Mouse (Mus musculus) embryo, embryonic 10 days (tissue): ENCODE results near the gene Cox6a2.

ENCODE experiments used
- DNase-seq: peaks from one replicate; pipeline ENCODE4 v3.0.0-alpha.2; 2015; ENCODE audit warnings: low spot score

Gene Cox6a2

GRCm38 (mm10) chr7:128206152-128206551 lies at the start of gene Cox6a2:
Cox6a2 (minus strand) TSS chr7:128206387.
- no peak for DNase-seq

GRCm38 (mm10) chr7:128255757-128256156 lies 49.6 kb upstream of the Cox6a2 start:
- DNase-seq: no peak

GRCm38 (mm10) chr7:128254978-128255377 lies 48.8 kb upstream of the Cox6a2 start:
- DNase-seq: no peak

- DNase-seq: peak; percentile 67
These were observed 46.4 kb upstream of the Cox6a2 start for GRCm38 (mm10) chr7:128252609-128253008.

GRCm38 (mm10) chr7:128251946-128252345 lies 45.8 kb upstream of the Cox6a2 start:
- DNase-seq: no peak

GRCm38 (mm10) chr7:128249998-128250397 lies 43.8 kb upstream of the Cox6a2 start:
- no peak for DNase-seq

GRCm38 (mm10) chr7:128248081-128249042 lies 42.2 kb upstream of the Cox6a2 start:
- no peak for DNase-seq

GRCm38 (mm10) chr7:128247443-128247842 lies 41.3 kb upstream of the Cox6a2 start:
- peak; percentile 95 for DNase-seq

- DNase-seq: peak; percentile 63
These were observed 40.6 kb upstream of the Cox6a2 start, which contains the start of gene Tgfb1i1 for GRCm38 (mm10) chr7:128246496-128247391. Tgfb1i1 (plus strand) TSS chr7:128246812.

GRCm38 (mm10) chr7:128245547-128245946 lies 39.4 kb upstream of the Cox6a2 start:
- DNase-seq: no peak

- no peak for DNase-seq
These were observed 38.3 kb upstream of the Cox6a2 start for GRCm38 (mm10) chr7:128244410-128245025.

GRCm38 (mm10) chr7:128243921-128244320 lies 37.7 kb upstream of the Cox6a2 start:
- DNase-seq: peak; percentile 58

- DNase-seq: no peak
These were observed 36.1 kb upstream of the Cox6a2 start for GRCm38 (mm10) chr7:128242331-128242730.

- DNase-seq: no peak
These were observed 34.1 kb upstream of the Cox6a2 start for GRCm38 (mm10) chr7:128240131-128240784.

- peak; percentile 69 for DNase-seq
These were observed 32.8 kb upstream of the Cox6a2 start for GRCm38 (mm10) chr7:128238991-128239390.

GRCm38 (mm10) chr7:128237927-128238778 lies 32.0 kb upstream of the Cox6a2 start, which contains the start of gene 9130023H24Rik:
9130023H24Rik (minus strand) TSS chr7:128238031.
- peak; percentile 100 for DNase-seq

GRCm38 (mm10) chr7:128237593-128237926 lies 31.4 kb upstream of the Cox6a2 start:
- no peak for DNase-seq

GRCm38 (mm10) chr7:128236856-128237592 lies 30.8 kb upstream of the Cox6a2 start, which contains the start of gene Armc5:
Armc5 (plus strand) TSS chr7:128237342.
- DNase-seq: peak; percentile 79

GRCm38 (mm10) chr7:128236426-128236825 lies 30.2 kb upstream of the Cox6a2 start:
- DNase-seq: no peak

- no peak for DNase-seq
These were observed 29.3 kb upstream of the Cox6a2 start for GRCm38 (mm10) chr7:128235481-128235880.
